Mouse (Mus musculus) cerebellum, postnatal 36 days (tissue): ENCODE results near the gene Gm38392.
A peak's percentile ranks its signal among the peaks of the same experiment; 100 is the strongest.

Experiments
- DNase-seq, 2 experiments: peaks; one replicate each; pipeline ENCODE4 v3.0.0; 2021 to 2022; ENCODE audit warnings: mixed read lengths in 2 of 2

Gene Gm38392

GRCm38 (mm10) chr3:88214971-88215552 is 71.9 kb downstream of the Gm38392 start:
- peak; percentile 46 to 58 for DNase-seq

- DNase-seq = peak; percentile 82 to 85
Measured at GRCm38 (mm10) chr3:88214197-88214938, 72.6 kb downstream of the Gm38392 start.

- no peak for DNase-seq
Measured at GRCm38 (mm10) chr3:88213019-88213418, 74.0 kb downstream of the Gm38392 start.

GRCm38 (mm10) chr3:88212356-88212755 is 74.7 kb downstream of the Gm38392 start:
- peak in 1 of 2 experiments; percentile 10 for DNase-seq

- DNase-seq = no peak
Measured at GRCm38 (mm10) chr3:88210918-88211317, 76.1 kb downstream of the Gm38392 start.

GRCm38 (mm10) chr3:88210121-88210520 is 76.9 kb downstream of the Gm38392 start:
- DNase-seq = no peak

- peak in 1 of 2 experiments; percentile 24 for DNase-seq
Measured at GRCm38 (mm10) chr3:88209306-88209705, 77.7 kb downstream of the Gm38392 start.

- peak in 1 of 2 experiments; percentile 15 for DNase-seq
Measured at GRCm38 (mm10) chr3:88208226-88208720, 78.7 kb downstream of the Gm38392 start.

GRCm38 (mm10) chr3:88207451-88208100 is 79.4 kb downstream of the Gm38392 start:
- peak in 1 of 2 experiments; percentile 58 for DNase-seq

GRCm38 (mm10) chr3:88206901-88207371 is 80.1 kb downstream of the Gm38392 start:
- peak; percentile 75 to 78 for DNase-seq

- no peak for DNase-seq
Measured at GRCm38 (mm10) chr3:88206500-88206899, 80.5 kb downstream of the Gm38392 start.

GRCm38 (mm10) chr3:88205563-88206491 is 81.2 kb downstream of the Gm38392 start:
- no peak for DNase-seq

GRCm38 (mm10) chr3:88205176-88205562 is 81.8 kb downstream of the Gm38392 start:
- DNase-seq = no peak

- DNase-seq = no peak
Measured at GRCm38 (mm10) chr3:88204751-88205150, 82.3 kb downstream of the Gm38392 start.

- DNase-seq = peak in 1 of 2 experiments; percentile 19
Measured at GRCm38 (mm10) chr3:88203999-88204700, 82.9 kb downstream of the Gm38392 start.

GRCm38 (mm10) chr3:88203456-88203855 is 83.6 kb downstream of the Gm38392 start:
- peak in 1 of 2 experiments; percentile 13 for DNase-seq

- DNase-seq = peak in 1 of 2 experiments; percentile 11
Measured at GRCm38 (mm10) chr3:88202986-88203385, 84.0 kb downstream of the Gm38392 start.

GRCm38 (mm10) chr3:88201640-88202039 is 85.4 kb downstream of the Gm38392 start:
- peak in 1 of 2 experiments; percentile 17 for DNase-seq

- DNase-seq = peak in 1 of 2 experiments; percentile 50
Measured at GRCm38 (mm10) chr3:88200972-88201330, 86.1 kb downstream of the Gm38392 start.

GRCm38 (mm10) chr3:88200161-88200971 is 86.6 kb downstream of the Gm38392 start:
- DNase-seq = peak; percentile 58 to 61
